Mouse (Mus musculus) kidney, adult 10 weeks (tissue): ENCODE measurements around the gene Dnah2. TPM values are rescaled to one million over a fixed set of nuclear protein-coding genes. Genes with fewer than 3 reads are reported as not detected.

ENCODE experiments used
- polyA plus RNA-seq: library from polyadenylated mRNA; stranded (reverse); fragments of 350-450 nt; fragmentation: Illumina TruSeq; extraction: RNeasy Lipid Tissue Mini Kit (QIAGEN cat#74804); gene quantifications from one replicate; pipeline ENCODE4 v1.2.3, GENCODE M21; 2014; ENCODE audit warnings: low read depth, low replicate concordance

Gene Dnah2
- polyA plus RNA-seq, result not detected

DNA sequence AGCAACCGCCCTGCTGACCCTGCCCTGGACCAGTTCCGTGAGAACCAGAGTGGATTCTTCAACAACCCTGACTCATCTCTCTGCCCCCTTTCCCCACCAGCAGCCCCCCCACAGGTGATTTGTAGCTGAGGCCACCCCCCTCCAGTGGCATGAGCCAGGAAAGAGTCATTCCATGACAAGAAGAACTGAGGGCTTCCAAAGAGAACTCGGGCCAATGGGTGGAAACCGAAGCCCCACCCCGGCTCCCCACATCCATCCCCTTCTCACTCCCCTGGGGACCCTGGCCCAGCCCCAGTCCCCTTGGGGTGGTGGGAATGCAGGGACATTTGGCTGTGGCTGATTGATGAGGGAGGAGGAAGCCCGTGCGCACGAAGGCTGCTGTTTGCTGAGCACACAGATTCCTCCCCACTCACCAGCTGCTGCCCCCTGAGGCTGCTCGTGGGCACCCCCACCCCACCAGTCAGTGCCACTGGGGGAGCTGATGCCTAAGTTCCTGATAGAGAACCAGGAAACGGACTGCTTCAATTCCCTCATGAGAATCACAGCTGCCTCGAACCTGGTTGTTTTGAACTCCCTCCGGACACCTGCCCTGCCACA, at the start of gene Dnah2:
Gene Dnah2, minus strand, starts transcription at position 51 of the 597 bp plus-strand sequence.

DNA sequence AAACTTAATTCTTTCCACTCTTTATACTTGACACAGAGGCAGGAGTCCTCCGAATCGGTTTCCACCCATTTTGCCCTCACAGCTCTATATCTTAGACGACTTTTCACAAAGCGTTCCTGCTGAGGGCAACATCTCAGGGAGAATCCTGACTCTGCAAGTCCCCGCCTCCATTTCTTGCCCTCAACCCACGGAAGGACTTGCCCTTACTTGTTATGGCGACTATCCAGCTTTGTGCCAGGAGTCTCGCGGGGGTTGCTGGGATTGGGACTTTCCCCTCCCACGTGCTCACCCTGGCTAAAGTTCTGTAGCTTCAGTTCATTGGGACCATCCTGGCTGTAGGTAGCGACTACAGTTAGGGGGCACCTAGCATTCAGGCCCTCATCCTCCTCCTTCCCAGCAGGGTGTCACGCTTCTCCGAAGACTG, 31.2 kb upstream of the Dnah2 start, which contains the start of the genes Wrap53 and Trp53:
Gene Wrap53, minus strand, starts transcription at position 165 of the 424 bp plus-strand sequence.
Gene Trp53, plus strand, starts transcription at position 269 of the 424 bp plus-strand sequence.

DNA sequence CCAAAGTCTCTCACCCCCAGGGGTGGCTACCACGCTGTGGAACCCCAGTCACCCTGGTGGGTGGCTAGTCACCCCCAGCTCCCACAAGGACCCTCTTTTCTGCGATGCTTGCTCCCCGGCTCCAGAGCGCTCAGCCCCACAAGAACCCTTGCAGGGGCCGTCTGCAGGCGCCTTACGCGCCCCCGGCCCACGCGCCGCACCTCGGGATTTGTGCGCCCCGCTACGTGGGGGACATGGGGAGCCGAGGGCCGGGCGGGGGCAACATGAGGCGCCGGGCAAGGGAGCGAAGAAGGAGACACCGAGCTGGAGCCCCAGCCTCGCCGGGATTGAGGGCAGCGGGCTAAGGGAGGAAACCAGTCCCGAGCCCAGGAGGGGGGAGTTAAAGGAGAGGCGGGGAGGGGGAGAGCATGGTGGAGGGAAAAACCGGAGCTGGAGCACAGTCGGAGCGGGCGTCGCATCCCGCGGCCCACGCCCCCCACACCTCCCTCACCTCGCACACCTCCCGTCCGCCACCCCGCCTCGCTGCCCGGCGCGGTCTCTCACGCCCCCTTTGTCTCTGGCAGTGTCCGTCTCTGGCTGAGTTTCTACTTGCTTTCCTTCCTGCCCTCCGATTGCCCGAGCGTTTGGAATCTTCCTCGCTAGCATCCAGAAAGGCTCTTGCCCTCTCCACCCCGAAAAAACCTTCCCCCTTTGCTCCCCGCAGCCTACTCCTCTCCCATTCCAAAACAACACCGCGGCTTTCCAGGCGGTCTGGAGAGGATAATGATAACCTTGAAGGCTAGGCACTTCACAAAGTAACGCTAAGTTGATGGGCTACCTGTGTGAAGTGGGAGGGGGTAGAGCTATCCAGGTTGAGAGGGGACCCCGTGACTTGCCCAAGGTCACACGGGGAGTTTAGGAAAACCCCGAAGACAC, 11.2 kb upstream of the Dnah2 start, which contains the start of gene Efnb3:
Gene Efnb3, minus strand, starts transcription at position 355 of the 915 bp plus-strand sequence.

DNA sequence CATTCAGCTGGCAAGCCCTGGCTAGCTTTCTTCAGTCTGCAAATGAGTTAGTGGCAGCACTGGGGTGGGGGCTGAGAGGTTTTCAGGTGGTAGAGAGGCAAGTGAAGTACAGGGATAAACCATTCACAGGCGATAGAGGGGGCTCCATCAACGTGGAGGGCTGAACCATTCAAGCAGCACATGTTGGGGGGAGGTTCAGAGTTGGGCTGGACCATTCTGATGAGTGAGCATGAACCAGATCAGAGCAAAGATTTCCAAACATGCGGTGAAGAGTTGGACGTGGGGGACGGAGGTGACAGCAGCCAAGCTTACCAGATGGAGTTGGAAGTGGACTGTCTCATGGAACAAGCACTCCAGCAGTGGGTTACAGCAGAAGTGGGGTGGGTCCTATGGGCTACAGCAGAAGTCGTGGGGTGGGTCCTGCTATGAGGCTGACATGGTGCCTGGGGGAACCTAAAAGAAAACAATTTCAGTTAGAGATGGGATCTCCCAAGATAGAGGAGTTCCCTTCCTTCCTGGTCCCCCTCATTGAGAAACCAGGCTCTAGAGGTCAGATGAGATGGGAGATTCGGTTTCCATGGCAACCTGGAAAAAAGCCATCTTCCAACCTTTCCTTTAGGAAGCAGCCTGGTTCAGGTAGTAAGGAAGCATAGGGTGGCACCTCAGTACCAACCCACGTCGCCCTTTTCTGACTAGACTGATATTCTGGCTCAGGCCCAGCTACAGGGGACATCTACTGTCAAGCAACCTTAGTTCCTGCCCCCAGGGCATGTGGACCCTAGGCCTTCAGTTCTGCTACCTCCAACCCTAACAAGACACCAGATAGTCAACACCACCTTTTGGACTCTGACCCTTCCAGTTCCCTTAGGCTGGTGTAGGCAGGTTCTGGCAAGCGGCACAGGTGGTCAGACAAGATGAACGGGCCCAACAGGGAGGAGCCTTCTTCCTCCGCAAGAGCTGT, 135.4 kb downstream of the Dnah2 start, which contains the start of gene Kdm6b:
Gene Kdm6b, minus strand, starts transcription at position 455 of the 961 bp plus-strand sequence.

DNA sequence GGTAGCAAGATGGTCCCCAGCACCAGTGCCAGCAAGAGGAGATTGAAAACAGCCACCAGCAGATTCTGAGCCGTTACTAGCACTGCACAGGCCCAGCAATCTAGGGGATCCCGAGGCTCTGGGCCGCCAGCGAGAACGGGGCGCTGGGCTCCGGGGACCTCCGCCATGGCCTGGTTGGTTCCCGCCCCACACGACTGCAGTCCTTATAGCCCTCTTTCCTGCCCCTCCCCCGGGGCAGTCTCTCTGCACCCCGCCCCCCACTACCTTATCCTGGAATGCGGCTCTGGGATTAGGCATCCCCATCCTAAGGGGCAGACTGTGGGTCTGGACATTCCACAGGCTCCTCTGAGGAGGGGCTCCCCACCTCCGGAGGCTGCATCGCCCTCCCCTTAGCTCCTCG, 150.9 kb downstream of the Dnah2 start, which contains the start of gene Tmem88:
Gene Tmem88, minus strand, starts transcription at position 176 of the 400 bp plus-strand sequence.

DNA sequence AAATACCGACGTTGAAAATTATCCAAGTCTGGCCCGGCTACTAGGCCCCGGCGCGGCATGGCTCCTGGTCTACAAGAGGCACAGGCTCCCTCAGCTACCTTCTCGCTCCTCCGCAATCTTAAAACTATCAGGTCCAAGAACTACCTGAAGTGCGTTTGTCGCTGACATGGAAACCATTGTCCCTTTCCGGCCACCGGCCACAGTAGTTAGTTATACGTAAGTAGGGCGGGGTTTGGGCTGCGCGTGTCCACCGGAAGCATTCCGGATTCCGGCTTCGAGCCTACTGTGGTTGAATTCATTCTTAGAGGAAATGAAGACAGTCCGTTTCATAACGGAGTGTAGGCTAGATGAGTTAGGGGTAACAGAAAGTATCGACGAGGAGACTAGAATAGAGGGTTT, 153.7 kb downstream of the Dnah2 start, which contains the start of the genes Naa38 and Cyb5d1:
Gene Naa38, plus strand, starts transcription at position 253 of the 399 bp plus-strand sequence.
Gene Cyb5d1, minus strand, starts transcription at position 397 of the 399 bp plus-strand sequence.

Other genes with a start within 250 kb of the Dnah2 start
- gene Cntrob, start 225.3 kb downstream of the Dnah2 start, polyA plus RNA-seq, result 1.6 TPM
- 43.8 TPM for gene Trappc1, start 225.1 kb downstream of the Dnah2 start, polyA plus RNA-seq
- 0.40 TPM for gene Kcnab3, start 222.9 kb downstream of the Dnah2 start, polyA plus RNA-seq
- 4.6 TPM for gene Rnf227, start 208.6 kb downstream of the Dnah2 start, polyA plus RNA-seq
- gene Chd3, start 179.7 kb downstream of the Dnah2 start, polyA plus RNA-seq, result 20.4 TPM
- 4.1 TPM for gene Naa38, start 153.6 kb downstream of the Dnah2 start, polyA plus RNA-seq
- 41.9 TPM for gene Cyb5d1, start 153.5 kb downstream of the Dnah2 start, polyA plus RNA-seq
- 0.65 TPM for gene Tmem88, start 150.9 kb downstream of the Dnah2 start, polyA plus RNA-seq
- gene Kdm6b, start 135.4 kb downstream of the Dnah2 start, polyA plus RNA-seq, result 2.0 TPM
- gene Efnb3, start 11.1 kb upstream of the Dnah2 start, polyA plus RNA-seq, result not detected
- 2.1 TPM for gene Wrap53, start 31.1 kb upstream of the Dnah2 start, polyA plus RNA-seq
- 2.5 TPM for gene Trp53, start 31.2 kb upstream of the Dnah2 start, polyA plus RNA-seq
- gene Atp1b2, start 56.8 kb upstream of the Dnah2 start, polyA plus RNA-seq, result 15.9 TPM
- 0.32 TPM for gene Shbg, start 68.8 kb upstream of the Dnah2 start, polyA plus RNA-seq
- 7.5 TPM for gene Sat2, start 72.9 kb upstream of the Dnah2 start, polyA plus RNA-seq
- 9.5 TPM for gene Fxr2, start 83.9 kb upstream of the Dnah2 start, polyA plus RNA-seq
- gene Sox15, start 106.2 kb upstream of the Dnah2 start, polyA plus RNA-seq, result not detected
- 16.5 TPM for gene Mpdu1, start 113.5 kb upstream of the Dnah2 start, polyA plus RNA-seq
- 1.3 TPM for gene Cd68, start 117.0 kb upstream of the Dnah2 start, polyA plus RNA-seq
- gene Eif4a1, start 123.3 kb upstream of the Dnah2 start, polyA plus RNA-seq, result 371 TPM
- 58.9 TPM for gene Senp3, start 133.0 kb upstream of the Dnah2 start, polyA plus RNA-seq
- gene Tnfsf13, start 136.7 kb upstream of the Dnah2 start, polyA plus RNA-seq, result 5.9 TPM
- gene Tnfsf12, start 146.7 kb upstream of the Dnah2 start, polyA plus RNA-seq, result 2.4 TPM
- 1.1 TPM for gene Tnfsfm13, start 147.0 kb upstream of the Dnah2 start, polyA plus RNA-seq
- gene Polr2a, start 209.5 kb upstream of the Dnah2 start, polyA plus RNA-seq, result 20.8 TPM
- gene Slc35g3, start 212.9 kb upstream of the Dnah2 start, polyA plus RNA-seq, result not detected
- 16.5 TPM for gene Zbtb4, start 216.8 kb upstream of the Dnah2 start, polyA plus RNA-seq
- gene Chrnb1, start 246.8 kb upstream of the Dnah2 start, polyA plus RNA-seq, result 3.2 TPM